Mouse (Mus musculus): ENCODE measurements around the gene Rtn1.

Rtn1 gene

GRCm38 (mm10) chr12:72223557-72224102 lies 185.2 kb downstream of the Rtn1 start:
- DNase-seq: no peak

GRCm38 (mm10) chr12:72213554-72213953 lies 195.3 kb downstream of the Rtn1 start:
- DNase-seq: peak; percentile 9

GRCm38 (mm10) chr12:72200828-72201227 lies 208.0 kb downstream of the Rtn1 start:
- DNase-seq: no peak

GRCm38 (mm10) chr12:72197925-72198486 lies 210.8 kb downstream of the Rtn1 start:
- peak; percentile 8 for DNase-seq

- DNase-seq: no peak
Measured at GRCm38 (mm10) chr12:72197434-72197833, 211.4 kb downstream of the Rtn1 start.

GRCm38 (mm10) chr12:72184929-72185328 lies 223.9 kb downstream of the Rtn1 start, which contains the start of gene Ccdc175:
Gene Ccdc175, minus strand, starts transcription at chr12:72185029.
- no peak for DNase-seq

- DNase-seq: no peak
Measured at GRCm38 (mm10) chr12:72179561-72179960, 229.3 kb downstream of the Rtn1 start.

GRCm38 (mm10) chr12:72178322-72178721 lies 230.5 kb downstream of the Rtn1 start:
- DNase-seq: no peak

Data from lung, postnatal 14 days (tissue).